Mouse (Mus musculus) olfactory bulb, adult 2 months (tissue): ENCODE measurements around the gene Rbp2. TPM values are rescaled to one million over a fixed set of nuclear protein-coding genes. Genes with fewer than 3 reads are reported as not detected.

Source experiments
- H3K27ac ChIP-seq: fragments of 200-500 bp; 2 replicates; pipeline ENCODE4 v1.5.1; 2012; ENCODE audit warnings: low read depth, low read length; ENCODE audit not compliant: insufficient read depth
- H3K4me1 ChIP-seq: fragments of 200-500 bp; 2 replicates; pipeline ENCODE4 v1.6.1; 2012; ENCODE audit warnings: low read length; ENCODE audit not compliant: control insufficient read depth, insufficient read depth
- H3K4me3 ChIP-seq: fragments of 200-500 bp; 2 replicates; pipeline ENCODE4 v1.5.1; 2012; ENCODE audit warnings: mild to moderate bottlenecking, low read depth, low read length, moderate library complexity; ENCODE audit not compliant: insufficient read depth
- CTCF ChIP-seq: fragments of 200-500 bp; IDR thresholded peaks from 2 replicates; pipeline ENCODE4 v1.5.1; 2012; ENCODE audit warnings: low read depth, mild to moderate bottlenecking, low read length, moderate library complexity; ENCODE audit not compliant: insufficient read depth
- POLR2A ChIP-seq: fragments of 200-500 bp; IDR thresholded peaks from 2 replicates; pipeline ENCODE4 v1.6.1; 2012; ENCODE audit warnings: mild to moderate bottlenecking, low read depth, low read length, moderate library complexity; ENCODE audit not compliant: insufficient read depth
- WGBS: fragments of 180-500 bp; shearing (Covaris S2); methylation state at CpG from one replicate; pipeline ENCODE4 v1.1.7; 2018; 5-methylcytosine and 5-hydroxymethylcytosine counted together
- polyA plus RNA-seq: library from polyadenylated mRNA; stranded (reverse); fragments of >200 nt; gene quantifications from 2 replicates; pipeline ENCODE4 v1.2.4, GENCODE M21; 2012; ENCODE audit warnings: low replicate concordance; ENCODE audit not compliant: missing spikeins, insufficient read depth, insufficient read length

Rbp2 gene
- not detected in 2 replicates for polyA plus RNA-seq

- no peak within 1 kb of the TSS for H3K27ac ChIP-seq
- H3K4me1 ChIP-seq = no peaks in the 10 kb centered on the region
- no peak for TF ChIP-seq CTCF
- TF ChIP-seq POLR2A = no peak
- 92% methylated on average over 3 of the region's 3 CpGs for WGBS
- no peak within 1 kb of the TSS for H3K4me3 ChIP-seq
These were observed at the start of gene Rbp2 for GRCm38 (mm10) chr9:98485815-98486214. Gene Rbp2, plus strand, starts transcription at chr9:98486115.

- Histone ChIP-seq H3K4me3 (no peak overlapping the region), H3K27ac (no peak overlapping the region), H3K4me1 (peaks cover 3% of the 10 kb centered on the region; the same call in 1 of the 2 replicates)
- no peak for TF ChIP-seq POLR2A
- WGBS = 86% methylated on average over 4 of the region's 4 CpGs
These were observed 48.1 kb upstream of the Rbp2 start for GRCm38 (mm10) chr9:98437819-98438218.

GRCm38 (mm10) chr9:98439091-98439490, 46.8 kb upstream of the Rbp2 start:
- TF ChIP-seq CTCF (no peak), POLR2A (no peak)
- no peak overlapping the region for H3K4me3 ChIP-seq
- 0 out of 2 replicates have a peak, but pooled peaks cover 3% of the 10 kb centered on the region for H3K4me1 ChIP-seq
- H3K27ac ChIP-seq = no peak overlapping the region
- WGBS = 86% methylated on average over 3 of the region's 3 CpGs

GRCm38 (mm10) chr9:98442638-98443037, 43.3 kb upstream of the Rbp2 start:
- TF ChIP-seq POLR2A (no peak), CTCF (peak; percentile 39; the same call in 1 of the 2 replicates)
- WGBS = 45% methylated on average over 5 of the region's 5 CpGs

GRCm38 (mm10) chr9:98445359-98446149, 40.4 kb upstream of the Rbp2 start:
- H3K27ac ChIP-seq = no peak overlapping the region
- no peak overlapping the region for H3K4me3 ChIP-seq
- WGBS = 84% methylated on average over 9 of the region's 9 CpGs
- no peaks in the 10 kb centered on the region for H3K4me1 ChIP-seq
- TF ChIP-seq POLR2A (no peak), CTCF (no peak)

More at GRCm38 (mm10) chr9:98442638-98443037, 43.3 kb upstream of the Rbp2 start:
- Histone ChIP-seq H3K27ac (no peak overlapping the region), H3K4me1 (no peaks in the 10 kb centered on the region), H3K4me3 (no peak overlapping the region)

GRCm38 (mm10) chr9:98450976-98451375, 34.9 kb upstream of the Rbp2 start:
- WGBS = 27% methylated on average over 1 of the region's 1 CpGs
- H3K4me3 ChIP-seq = no peak overlapping the region
- H3K27ac ChIP-seq = no peak overlapping the region
- no peaks in the 10 kb centered on the region for H3K4me1 ChIP-seq
- TF ChIP-seq POLR2A = no peak
- no peak for TF ChIP-seq CTCF

GRCm38 (mm10) chr9:98466709-98467108, 19.2 kb upstream of the Rbp2 start:
- H3K27ac ChIP-seq = no peak overlapping the region
- TF ChIP-seq POLR2A (no peak), CTCF (no peak)
- WGBS = 80% methylated on average over 2 of the region's 2 CpGs
- H3K4me1 ChIP-seq = no peaks in the 10 kb centered on the region
- no peak overlapping the region for H3K4me3 ChIP-seq

- no peak for TF ChIP-seq CTCF
- no peak overlapping the region for H3K4me3 ChIP-seq
- 91% methylated on average over 2 of the region's 2 CpGs for WGBS
These were observed 5.7 kb upstream of the Rbp2 start for GRCm38 (mm10) chr9:98480172-98480749.

GRCm38 (mm10) chr9:98482256-98482655, 3.7 kb upstream of the Rbp2 start:
- no peak overlapping the region for H3K4me3 ChIP-seq
- TF ChIP-seq CTCF = no peak
- TF ChIP-seq POLR2A = no peak
- 62% methylated on average over 4 of the region's 4 CpGs for WGBS
- no peaks in the 10 kb centered on the region for H3K4me1 ChIP-seq
- H3K27ac ChIP-seq = no peak overlapping the region

More at GRCm38 (mm10) chr9:98480172-98480749, 5.7 kb upstream of the Rbp2 start:
- Histone ChIP-seq H3K27ac (no peak overlapping the region), H3K4me1 (no peaks in the 10 kb centered on the region)

GRCm38 (mm10) chr9:98485020-98485419, 895 bp upstream of the Rbp2 start:
- no peak for TF ChIP-seq POLR2A
- no peak for TF ChIP-seq CTCF
- H3K4me1 ChIP-seq = no peaks in the 10 kb centered on the region
- no peak overlapping the region for H3K27ac ChIP-seq
- 94% methylated on average over 7 of the region's 7 CpGs for WGBS
- H3K4me3 ChIP-seq = no peak overlapping the region
